Mouse (Mus musculus) layer of hippocampus, adult 18-20 months (tissue): Measurements from ENCODE around the gene Gm45233. TPM values are rescaled to one million over a fixed set of nuclear protein-coding genes. Genes with fewer than 3 reads are reported as not detected.

Source experiments
- DNase-seq, 2 experiments: peaks; one replicate each; pipeline ENCODE4 v3.0.0; 2022; ENCODE audit warnings: low spot score in 2 of 2
- total RNA-seq, 2 experiments: library from RNA; stranded (reverse); gene quantifications; 2 replicates each; pipeline ENCODE4 v1.2.3; 2021

The Gm45233 gene
- total RNA-seq, 2 experiments from 2014 or later, result 0.82 to 1.1 TPM

DNA sequence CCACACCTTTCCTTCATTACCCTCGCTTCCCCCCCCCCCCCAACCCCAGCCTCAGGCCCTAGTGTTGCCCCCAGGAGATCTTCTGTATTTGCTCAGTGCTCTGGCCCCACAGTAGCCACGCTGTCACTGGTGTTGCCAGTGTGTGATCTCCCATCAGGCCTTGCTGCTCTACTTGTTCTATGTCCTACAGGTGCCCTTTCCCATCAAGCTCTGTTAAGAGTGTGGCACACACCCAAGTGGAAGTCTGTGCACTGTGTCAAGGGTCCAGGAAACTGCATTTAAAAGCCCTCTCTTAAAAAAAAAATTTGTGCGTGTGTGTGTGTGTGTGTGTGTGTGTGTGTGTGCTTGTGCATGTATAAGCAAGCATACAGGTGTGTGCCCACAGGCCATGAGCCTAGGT, 4.3 kb downstream of the Gm45233 start:
- no peak for DNase-seq

DNA sequence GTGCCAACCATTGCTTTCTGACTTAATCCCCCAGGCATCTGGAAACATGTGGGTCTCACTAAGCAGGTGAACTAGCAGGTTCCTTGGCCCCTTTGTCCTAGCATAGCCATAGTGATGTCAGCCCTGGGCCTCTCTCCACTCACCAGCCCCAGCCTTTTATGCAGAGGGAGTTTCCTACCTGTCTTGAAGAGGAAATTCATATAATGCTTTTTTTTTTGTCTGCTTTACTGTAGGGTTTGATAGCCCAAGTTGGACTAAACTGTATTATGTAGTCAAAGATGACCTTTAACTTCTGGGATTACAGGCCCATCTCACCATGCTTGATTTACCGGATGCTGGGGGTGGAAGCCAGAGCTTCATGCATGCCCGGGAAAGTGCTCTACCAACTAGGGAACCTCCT, 5.9 kb downstream of the Gm45233 start:
- DNase-seq, result no peak

DNA sequence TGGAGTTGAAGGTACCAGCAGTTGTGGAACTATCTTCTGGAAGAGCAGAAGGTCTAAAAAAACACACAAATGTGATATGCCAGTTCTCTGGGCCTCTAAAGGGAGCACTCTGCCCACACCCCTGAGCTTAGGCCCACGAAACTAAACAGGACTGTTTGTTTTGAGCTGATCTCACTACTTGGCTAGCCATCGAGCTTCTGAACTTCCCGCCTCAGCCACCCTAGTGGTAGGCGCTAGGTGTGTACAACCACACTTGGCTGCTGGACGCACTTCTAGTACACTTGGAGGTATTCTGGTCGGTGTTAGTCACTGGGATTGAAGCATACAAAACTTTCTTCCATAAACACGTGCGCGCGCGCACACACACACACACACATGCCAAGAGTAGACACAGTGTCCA, 7.8 kb downstream of the Gm45233 start:
- DNase-seq, result no peak

GRCm38 (mm10) chr7:43452609-43453008, 8.7 kb downstream of the Gm45233 start:
- no peak for DNase-seq

- DNase-seq, result no peak
Measured at GRCm38 (mm10) chr7:43453599-43454355, 9.8 kb downstream of the Gm45233 start.

DNA sequence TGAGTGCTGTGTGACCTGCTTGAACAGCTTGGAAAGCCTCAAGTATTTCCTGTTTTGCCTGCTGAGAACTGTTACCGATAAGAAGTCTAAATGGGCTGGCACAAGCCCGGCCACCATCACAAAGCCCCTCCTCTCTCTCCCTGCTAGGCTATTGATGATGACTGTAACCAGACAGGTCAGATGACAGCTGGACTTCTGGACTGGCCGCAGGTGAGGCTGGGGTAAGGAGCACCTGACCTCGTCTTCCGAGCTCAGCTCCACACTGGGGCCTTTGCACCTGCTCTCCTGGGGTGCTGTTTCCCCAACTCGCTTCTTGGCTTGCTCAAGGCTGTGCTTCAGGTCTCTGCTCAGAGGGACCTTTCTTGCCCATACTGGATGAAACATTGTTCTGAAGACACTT, 10.4 kb downstream of the Gm45233 start:
- no peak for DNase-seq

DNA sequence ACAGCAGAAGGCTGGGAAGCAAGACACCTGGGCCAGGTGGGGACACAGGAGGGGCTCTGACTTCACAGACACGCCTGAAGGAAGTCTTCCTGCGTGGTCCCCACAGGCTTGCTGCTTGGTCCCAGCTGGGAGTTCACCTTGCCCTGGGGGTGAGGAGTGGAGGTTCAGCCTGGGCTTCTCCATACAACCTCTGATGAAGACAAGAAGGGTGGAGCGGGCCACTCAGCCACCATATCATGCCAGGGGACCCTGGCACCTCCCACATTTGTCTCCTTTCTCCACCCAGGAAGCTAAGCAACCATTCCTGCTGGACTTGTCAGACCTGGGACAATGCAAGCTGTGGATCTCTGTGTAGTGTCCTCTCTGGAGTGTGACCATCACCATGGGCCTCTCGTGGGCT, 18.9 kb downstream of the Gm45233 start, which contains the start of gene Vsig10l:
TSS of gene Vsig10l (plus strand) at position 301 of the 400 bp plus-strand sequence.
- DNase-seq, result no peak

- no peak for DNase-seq
Measured at GRCm38 (mm10) chr7:43463976-43464375, 20.0 kb downstream of the Gm45233 start.

- no peak for DNase-seq
Measured at GRCm38 (mm10) chr7:43464864-43465343, 21.0 kb downstream of the Gm45233 start.

DNA sequence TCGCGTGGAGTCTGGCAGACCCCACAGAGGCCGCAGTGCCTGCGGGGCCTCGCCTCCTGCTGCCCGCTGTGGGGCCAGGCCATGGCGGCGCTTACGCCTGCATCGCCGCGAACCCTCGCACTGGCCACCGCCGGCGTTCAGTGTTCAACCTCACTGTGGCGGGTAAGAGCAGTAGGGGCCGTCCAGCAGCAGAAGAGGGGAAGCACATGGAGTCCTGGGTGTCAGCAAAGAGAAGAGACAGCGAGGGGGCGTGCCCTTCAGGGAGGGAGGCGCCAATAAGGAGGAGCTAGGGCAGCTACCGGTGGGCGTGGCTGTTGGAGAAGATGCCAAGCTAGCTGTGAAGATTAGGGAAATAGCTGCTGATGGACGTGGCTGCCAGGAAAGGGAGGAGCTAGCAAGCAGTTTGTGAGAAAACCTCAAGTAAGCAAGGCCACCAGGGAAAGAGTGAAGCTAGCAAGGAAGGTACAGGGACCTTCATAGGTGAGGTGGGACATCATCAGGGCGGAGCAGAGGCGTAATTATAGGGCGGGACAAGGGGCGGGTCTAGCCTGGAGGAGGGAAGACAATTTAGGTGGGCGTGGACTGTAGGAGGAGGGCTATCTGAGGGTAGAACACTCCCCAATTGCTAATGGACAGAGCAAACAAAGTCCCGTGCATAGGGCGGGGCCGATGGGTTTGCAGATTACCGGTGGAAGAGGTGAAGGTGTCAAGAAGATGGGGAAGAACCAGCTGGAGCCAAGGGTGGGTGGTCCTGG, 21.6 kb downstream of the Gm45233 start:
- peak; percentile 69 to 80 for DNase-seq

GRCm38 (mm10) chr7:43466099-43466694, 22.3 kb downstream of the Gm45233 start:
- peak; percentile 51 to 79 for DNase-seq

GRCm38 (mm10) chr7:43470373-43470772, 26.4 kb downstream of the Gm45233 start:
- DNase-seq, result peak in 1 of 2 experiments; percentile 35

- DNase-seq, result no peak
Measured at GRCm38 (mm10) chr7:43475706-43476105, 31.8 kb downstream of the Gm45233 start.

DNA sequence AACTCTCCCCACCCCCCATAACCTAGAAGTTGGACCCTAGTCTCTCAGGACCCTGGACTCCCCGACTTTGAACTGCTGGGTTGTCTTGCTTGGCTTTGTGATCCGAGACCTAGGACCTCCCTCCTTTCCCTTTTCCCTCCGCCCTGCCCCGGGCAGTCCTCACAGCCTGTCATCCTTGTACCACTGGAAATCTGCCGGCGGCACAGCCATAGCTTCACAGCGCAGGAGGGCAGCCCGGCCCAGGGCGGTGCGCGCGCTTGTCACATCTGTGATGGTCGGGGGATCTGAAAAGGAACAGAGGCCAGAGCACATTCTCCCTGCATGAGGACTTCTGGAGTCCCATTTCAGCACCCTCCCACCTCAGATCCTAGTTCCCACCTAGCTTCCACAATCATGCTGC, 32.4 kb downstream of the Gm45233 start:
- DNase-seq, result no peak

DNA sequence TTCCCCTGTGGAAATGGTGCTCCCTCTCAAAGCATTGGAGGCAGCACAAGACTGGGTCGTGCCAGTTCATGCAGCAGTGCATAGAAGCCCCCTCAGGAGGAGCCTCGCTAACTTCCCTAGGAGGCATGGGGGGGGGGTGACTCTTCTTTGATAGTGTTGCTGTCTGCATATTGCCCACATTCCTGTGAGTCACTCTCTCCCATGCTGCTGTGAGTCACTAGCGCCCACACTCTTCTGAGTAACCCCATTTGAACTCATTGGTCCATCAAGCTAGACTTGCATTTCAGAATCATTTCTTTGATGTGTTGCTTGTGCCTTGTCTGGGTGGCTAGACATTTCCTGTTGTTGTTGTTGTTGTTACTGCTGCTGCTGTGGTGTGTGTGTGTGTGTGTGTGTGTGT, 37.3 kb downstream of the Gm45233 start:
- DNase-seq, result peak; percentile 64 to 80

DNA sequence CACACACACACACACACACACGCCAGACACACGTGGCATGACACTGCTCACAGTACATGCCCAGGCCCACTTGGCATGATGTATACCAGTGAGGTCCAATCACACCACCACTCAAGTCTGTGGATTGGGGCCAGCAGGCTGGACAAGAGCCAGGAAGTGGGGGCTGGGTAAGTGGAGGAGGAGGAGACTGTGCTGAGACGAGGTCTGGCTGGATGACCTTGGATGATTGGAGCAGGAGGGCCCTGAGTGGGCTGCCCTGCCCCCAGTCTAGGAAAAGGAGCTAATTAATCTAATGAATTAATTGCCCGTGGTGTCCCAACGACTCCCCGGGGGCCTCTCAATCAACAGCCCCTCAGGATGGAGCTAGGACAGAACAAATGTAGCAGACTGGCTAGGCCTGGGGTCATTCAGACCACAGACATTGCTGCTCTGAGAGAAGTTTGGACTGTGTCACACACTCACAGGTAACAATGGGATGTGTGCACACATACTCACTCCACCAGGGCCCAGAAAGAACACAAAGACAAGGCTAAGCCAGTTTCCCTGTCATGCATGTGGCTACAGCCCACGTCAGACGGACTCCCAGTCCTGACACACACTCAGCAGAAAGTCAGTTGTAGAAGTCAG, 38.3 kb downstream of the Gm45233 start:
- no peak for DNase-seq

DNA sequence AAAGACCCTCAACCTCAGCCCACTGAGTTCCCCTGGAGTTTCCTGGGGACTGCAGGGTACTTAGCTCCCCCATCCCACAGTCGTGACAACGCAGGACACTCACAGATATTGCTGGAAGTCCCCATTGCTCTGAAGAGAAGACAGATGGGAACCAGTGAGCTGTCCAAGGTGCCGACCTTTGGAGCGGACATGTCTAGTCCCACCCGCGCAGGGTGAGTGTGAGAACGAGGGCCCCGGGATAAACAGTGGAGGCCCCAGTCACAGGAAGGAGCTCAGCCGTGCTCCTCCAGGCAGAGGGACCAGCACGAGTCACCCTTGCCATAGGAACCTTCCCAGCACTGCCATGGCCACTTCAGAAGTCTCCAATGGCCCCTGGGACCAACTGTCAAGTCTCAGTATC, 39.3 kb downstream of the Gm45233 start:
- no peak for DNase-seq

DNA sequence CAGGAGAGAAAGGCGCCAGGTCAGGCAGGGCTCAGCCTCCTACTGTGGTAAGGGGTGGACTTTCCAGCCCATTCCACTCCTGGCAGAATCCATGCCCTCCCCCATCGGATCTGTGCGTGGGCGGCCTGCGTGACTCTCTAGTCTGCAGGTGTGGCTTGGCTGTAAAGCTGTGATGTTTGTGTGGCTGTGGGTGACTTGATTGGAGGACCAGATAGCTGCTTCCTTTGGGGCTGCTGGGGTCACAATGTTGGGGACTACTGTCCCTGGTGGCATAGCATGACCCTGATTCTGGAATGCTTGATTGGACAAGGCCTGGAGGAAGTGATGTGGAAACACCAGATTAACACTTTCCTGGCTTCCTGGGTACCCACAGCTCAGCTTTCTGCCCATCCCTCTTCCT, 44.7 kb downstream of the Gm45233 start:
- DNase-seq, result peak in 1 of 2 experiments; percentile 23

DNA sequence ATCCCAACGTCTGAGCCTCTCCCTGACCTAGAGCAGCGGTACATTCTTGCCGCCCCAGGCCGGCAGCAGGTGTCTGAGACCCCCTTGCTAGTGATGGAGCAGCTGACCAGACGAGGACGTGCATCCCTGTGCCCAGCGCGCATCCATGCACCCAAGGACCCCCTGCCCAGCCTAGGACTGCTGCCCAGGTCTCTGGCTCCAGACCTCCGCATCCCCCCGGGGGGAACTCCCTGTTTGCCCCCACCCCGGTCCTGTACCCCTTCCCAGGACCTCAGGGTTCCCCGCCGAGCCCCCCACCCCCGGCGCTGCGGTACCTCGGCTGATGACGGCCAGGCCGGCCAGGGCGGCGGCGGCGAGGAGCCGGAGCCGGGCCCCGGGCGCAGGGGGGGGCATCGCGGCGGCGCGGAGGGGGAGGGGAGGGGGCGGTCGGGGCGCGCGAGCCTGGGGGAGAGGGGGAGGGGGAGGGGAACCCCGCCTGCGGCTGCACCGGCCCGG, 45.8 kb downstream of the Gm45233 start, which contains the start of gene Iglon5:
TSS of gene Iglon5 (minus strand) at position 445 of the 495 bp plus-strand sequence.
- no peak for DNase-seq

- DNase-seq, result peak; percentile 58 to 75
Measured at GRCm38 (mm10) chr7:43490182-43490584, 46.3 kb downstream of the Gm45233 start.

DNA sequence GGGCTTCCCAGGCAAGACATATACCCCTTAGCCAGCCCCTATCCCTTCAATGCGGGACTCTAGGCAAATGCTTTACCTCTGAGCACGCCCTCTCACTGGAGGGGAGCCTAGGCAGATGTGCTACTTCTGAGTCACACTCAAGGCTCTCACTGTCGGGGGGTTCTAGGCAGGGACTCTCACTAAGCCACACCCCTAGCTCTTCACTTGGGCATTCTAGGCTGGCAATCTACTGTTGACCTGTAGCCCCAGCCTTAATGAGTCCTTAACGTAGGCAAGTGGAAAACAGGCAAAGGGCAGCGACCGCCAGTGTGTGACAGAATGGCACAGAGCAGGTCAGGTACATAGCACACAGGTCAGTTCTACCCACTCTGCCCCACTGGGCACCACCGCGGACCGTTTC, 46.9 kb downstream of the Gm45233 start:
- no peak for DNase-seq
